Mouse (Mus musculus) bone marrow macrophage, adult 2 months (primary cell): Measurements from ENCODE around the gene Grasp. TPM values are rescaled to one million over a fixed set of nuclear protein-coding genes. Genes with fewer than 3 reads are reported as not detected.

Experiments used
- H3K27ac ChIP-seq: 2 replicates; pipeline ENCODE4 v1.5.1; 2012; ENCODE audit warnings: low read depth, low read length; ENCODE audit not compliant: insufficient read depth
- H3K4me1 ChIP-seq: 2 replicates; pipeline ENCODE4 v1.6.1; 2012; ENCODE audit warnings: low read length; ENCODE audit not compliant: control insufficient read depth, insufficient read depth
- H3K4me3 ChIP-seq: 2 replicates; pipeline ENCODE4 v1.5.1; 2012; ENCODE audit warnings: mild to moderate bottlenecking, low read length, moderate library complexity; ENCODE audit not compliant: insufficient read depth
- CTCF ChIP-seq: IDR thresholded peaks from 2 replicates; pipeline ENCODE4 v1.5.1; 2012; ENCODE audit warnings: low read depth, mild to moderate bottlenecking, low read length, moderate library complexity
- POLR2A ChIP-seq: IDR thresholded peaks from 2 replicates; pipeline ENCODE4 v1.6.1; 2012; ENCODE audit warnings: mild to moderate bottlenecking, low read depth, low read length, borderline replicate concordance
- polyA plus RNA-seq: library from polyadenylated mRNA; stranded (reverse); fragments of >200 nt; gene quantifications from 2 replicates; pipeline ENCODE4 v1.2.4, GENCODE M21; 2012; ENCODE audit not compliant: missing spikeins, insufficient read depth, insufficient read length

The Grasp gene
- polyA plus RNA-seq, 1 experiment, result not detected

DNA sequence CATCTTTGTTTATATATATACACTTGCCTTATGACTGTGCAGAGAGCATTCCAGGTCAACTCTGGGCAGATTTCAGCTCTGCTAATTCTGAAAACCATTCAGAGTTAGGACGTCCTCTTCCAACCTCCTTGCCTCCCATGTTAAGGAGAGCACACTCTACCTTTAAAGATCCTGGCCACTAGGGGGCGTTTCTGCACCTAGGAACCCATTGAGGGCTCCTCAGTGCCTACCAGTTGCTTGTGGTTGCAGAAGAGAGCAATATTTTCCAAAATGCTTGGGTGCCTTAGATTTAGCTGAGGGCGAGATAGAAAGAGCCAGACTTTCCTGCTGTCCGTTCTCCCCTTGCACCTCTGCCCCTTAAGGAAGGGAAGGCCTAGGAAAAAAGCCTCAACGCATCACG lies 13.8 kb upstream of the Grasp start:
- TF ChIP-seq POLR2A (no peak), CTCF (peak; percentile 80)
- H3K27ac ChIP-seq, result no peak overlapping the region
- no peaks in the 10 kb centered on the region for H3K4me1 ChIP-seq
- no peak overlapping the region for H3K4me3 ChIP-seq

DNA sequence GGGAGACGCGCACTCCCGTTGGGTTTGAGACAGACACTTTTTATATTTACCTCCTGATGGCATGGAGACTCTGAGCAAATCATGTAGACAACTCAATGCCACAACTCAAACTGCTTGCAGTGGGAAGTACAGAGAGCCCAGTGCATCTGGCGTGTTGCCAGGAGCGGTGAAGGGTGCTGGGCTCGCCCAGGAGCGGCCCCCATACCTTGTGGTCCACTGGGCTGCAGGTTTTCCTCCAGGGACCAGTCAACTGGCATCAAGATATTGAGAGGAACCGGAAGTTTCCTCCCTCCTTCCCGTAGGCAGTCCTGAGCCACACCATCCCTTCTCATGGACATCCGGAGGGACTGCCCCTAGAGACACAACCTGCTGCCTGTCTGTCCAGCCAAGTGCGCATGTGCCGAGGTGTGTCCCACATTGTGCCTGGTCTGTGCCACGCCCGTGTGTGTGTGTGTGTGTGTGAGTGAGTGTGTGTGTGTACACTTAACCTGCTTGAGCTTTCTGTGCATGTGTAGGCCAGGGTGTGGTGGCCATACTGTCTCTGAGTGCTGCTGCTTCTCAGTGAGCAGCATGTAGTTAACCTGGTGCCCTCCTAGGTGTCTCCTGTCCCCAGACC lies 12.9 kb upstream of the Grasp start:
- Histone ChIP-seq H3K27ac (no peak overlapping the region), H3K4me1 (no peaks in the 10 kb centered on the region), H3K4me3 (no peak overlapping the region)
- TF ChIP-seq CTCF, result no peak
- no peak for TF ChIP-seq POLR2A

- no peak overlapping the region for H3K27ac ChIP-seq
- H3K4me3 ChIP-seq, result no peak overlapping the region
- no peak for TF ChIP-seq POLR2A
- TF ChIP-seq CTCF, result no peak
- H3K4me1 ChIP-seq, result no peaks in the 10 kb centered on the region
Observed at GRCm38 (mm10) chr15:101212435-101212834, 11.6 kb upstream of the Grasp start.

- TF ChIP-seq CTCF, result no peak
- TF ChIP-seq POLR2A, result no peak
Observed at GRCm38 (mm10) chr15:101215136-101215535, 8.9 kb upstream of the Grasp start.

DNA sequence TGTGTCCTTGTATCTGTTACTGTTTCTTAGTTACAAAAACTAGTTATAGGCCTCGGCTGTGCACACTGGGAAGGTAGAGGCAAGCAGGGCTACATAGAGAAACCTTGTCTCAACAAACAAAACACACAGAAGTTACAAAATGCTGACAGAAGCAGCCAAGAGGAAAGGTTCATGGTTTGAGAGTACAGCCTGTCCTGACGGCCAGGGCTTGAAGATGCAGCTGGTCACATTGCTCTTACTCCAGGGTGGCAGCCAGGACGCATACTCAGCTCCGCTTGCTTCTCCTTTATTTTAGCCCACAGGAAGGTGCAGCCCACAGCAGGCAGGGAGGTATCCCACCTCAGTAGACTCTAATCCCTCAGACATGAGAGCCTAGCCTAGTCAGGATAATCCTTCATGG lies 8.0 kb upstream of the Grasp start:
- no peak for TF ChIP-seq POLR2A
- no peak for TF ChIP-seq CTCF
- Histone ChIP-seq H3K27ac (no peak overlapping the region), H3K4me1 (peaks cover 5% of the 10 kb centered on the region), H3K4me3 (no peak overlapping the region)

More at GRCm38 (mm10) chr15:101215136-101215535, 8.9 kb upstream of the Grasp start:
- Histone ChIP-seq H3K4me1 (peaks cover 5% of the 10 kb centered on the region), H3K4me3 (no peak overlapping the region), H3K27ac (no peak overlapping the region)

GRCm38 (mm10) chr15:101220905-101221297 lies 3.1 kb upstream of the Grasp start:
- TF ChIP-seq POLR2A (no peak), CTCF (no peak)
- H3K4me3 ChIP-seq, result no peak overlapping the region
- no peak overlapping the region for H3K27ac ChIP-seq
- H3K4me1 ChIP-seq, result peaks cover 23% of the 10 kb centered on the region

GRCm38 (mm10) chr15:101221298-101222104 lies 2.5 kb upstream of the Grasp start:
- H3K4me1 ChIP-seq, result peaks cover 23% of the 10 kb centered on the region
- TF ChIP-seq CTCF (peak; percentile 63), POLR2A (no peak)
- no peak overlapping the region for H3K27ac ChIP-seq
- H3K4me3 ChIP-seq, result peak overlapping the region; percentile 31

GRCm38 (mm10) chr15:101222897-101223482 lies 998 bp upstream of the Grasp start:
- H3K4me1 ChIP-seq, result peaks cover 23% of the 10 kb centered on the region
- no peak for TF ChIP-seq POLR2A
- TF ChIP-seq CTCF, result no peak
- H3K27ac ChIP-seq, result no peak overlapping the region
- no peak overlapping the region for H3K4me3 ChIP-seq

- Histone ChIP-seq H3K27ac (no peak overlapping the region), H3K4me3 (peak overlapping the region; percentile 87), H3K4me1 (peaks cover 23% of the 10 kb centered on the region)
- TF ChIP-seq CTCF (no peak), POLR2A (no peak)
Observed at GRCm38 (mm10) chr15:101223596-101223995, 392 bp upstream of the Grasp start.

- Histone ChIP-seq H3K4me3 (peak overlapping the region; percentile 87), H3K27ac (no peak overlapping the region), H3K4me1 (peaks cover 18% of the 10 kb centered on the region)
- TF ChIP-seq CTCF, result no peak
- TF ChIP-seq POLR2A, result no peak
Observed at GRCm38 (mm10) chr15:101224977-101225376, 989 bp downstream of the Grasp start.
